ENCODE assay signal across 19 mouse cellular contexts in the genomic region with DNA sequence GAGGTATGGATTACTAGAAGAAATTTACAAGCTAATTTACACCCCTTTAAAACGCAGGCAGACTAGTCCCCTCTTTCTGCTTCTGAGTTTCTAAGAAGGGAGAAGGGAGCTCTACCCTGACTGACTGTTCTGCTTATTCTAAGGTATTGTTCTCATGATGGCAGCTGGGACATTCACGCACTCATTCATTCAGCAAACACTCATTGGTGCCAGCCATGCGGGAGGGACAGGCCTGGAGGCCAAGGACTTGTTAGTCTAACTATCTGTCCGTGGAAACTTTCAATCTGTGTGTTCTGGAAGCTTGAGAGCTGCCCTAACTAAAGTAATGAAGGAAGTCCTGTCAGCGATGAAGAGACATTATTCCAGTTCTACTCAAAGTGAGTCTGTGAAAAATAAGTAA. TPM values are rescaled to one million over a fixed set of nuclear protein-coding genes. Genes with fewer than 3 reads are reported as not detected.
DNase-seq lines count a peak whose midpoint lies in the region; ATAC-seq lines count a peak whose summit lies in the region.
"Had no signal": no experiment of that assay in that cellular context is flagged by ENCODE, and none has a peak within 500 bp of the region (broad histone marks: within the 10 kb centered on the region; RNA-seq: fewer than 3 reads in every experiment).

No protein-coding gene starts in this region.

- 0 out of 2 replicates have a peak, but pooled peaks have one; percentile 30 for ATAC-seq in hindbrain, embryonic 12.5 days (ENCODE audit: low FRiP score)
- peak; percentile 78 for ATAC-seq in lung, embryonic 16.5 days (ENCODE audit: low read depth)
- ATAC-seq in inflammation-experienced regulatory T-cells, adult 6 months, result no peak
- ATAC-seq: forebrain, postnatal 0 days had no signal

- WGBS in hindbrain, embryonic 12.5 days, result 57% methylated on average over 5 of the region's 5 CpGs
- WGBS in hindbrain, embryonic 10.5 days, result 79% methylated on average over 5 of the region's 5 CpGs
- WGBS in lung, embryonic 16.5 days, result 40% methylated on average over 5 of the region's 5 CpGs

- H3K36me3 ChIP-seq in hindbrain, embryonic 12.5 days, result no peaks in the 10 kb centered on the region
- H3K36me3 ChIP-seq in hindbrain, embryonic 10.5 days, result no peaks in the 10 kb centered on the region
- H3K36me3 ChIP-seq in lung, embryonic 16.5 days (ENCODE audit: control insufficient read depth, insufficient read depth, low read length), result no peaks in the 10 kb centered on the region
- H3K36me3 ChIP-seq: embryonic facial prominence, embryonic 12.5 days; forebrain, embryonic 12.5 days; heart, embryonic 10.5 days; hindbrain, embryonic 15.5 days had no signal

- no peaks in the 10 kb centered on the region for H3K27me3 ChIP-seq in hindbrain, embryonic 12.5 days
- no peaks in the 10 kb centered on the region for H3K27me3 ChIP-seq in hindbrain, embryonic 10.5 days (ENCODE audit: insufficient read depth, poor library complexity, severe bottlenecking)
- H3K27me3 ChIP-seq in lung, embryonic 16.5 days (ENCODE audit: control insufficient read depth, insufficient read depth, low read depth, low read length), result no peaks in the 10 kb centered on the region
- H3K27me3 ChIP-seq: embryonic facial prominence, embryonic 12.5 days; forebrain, embryonic 12.5 days; hindbrain, embryonic 15.5 days had no signal

- H3K9me3 ChIP-seq in hindbrain, embryonic 12.5 days (replicated peaks), result no peaks in the 10 kb centered on the region
- 0 out of 2 replicates have a peak, but pooled peaks cover 4% of the 10 kb centered on the region for H3K9me3 ChIP-seq in hindbrain, embryonic 10.5 days
- H3K9me3 ChIP-seq in lung, embryonic 16.5 days (ENCODE audit: control insufficient read depth, low read length), result no peaks in the 10 kb centered on the region
- H3K9me3 ChIP-seq: embryonic facial prominence, embryonic 12.5 days; forebrain, embryonic 12.5 days; heart, embryonic 10.5 days; hindbrain, embryonic 15.5 days had no signal

- no peak overlapping the region for H3K4me2 ChIP-seq in hindbrain, embryonic 12.5 days (replicated peaks)
- no peak overlapping the region for H3K4me2 ChIP-seq in lung, embryonic 16.5 days (ENCODE audit: low read depth, low read length)
- H3K4me2 ChIP-seq: embryonic facial prominence, embryonic 12.5 days; forebrain, embryonic 12.5 days; hindbrain, embryonic 15.5 days had no signal

- H3K4me3 ChIP-seq in hindbrain, embryonic 12.5 days, result no peak overlapping the region
- no peak overlapping the region for H3K4me3 ChIP-seq in hindbrain, embryonic 10.5 days
- no peak overlapping the region for H3K4me3 ChIP-seq in lung, embryonic 16.5 days (ENCODE audit: low read length)
- H3K4me3 ChIP-seq: embryonic facial prominence, embryonic 12.5 days; forebrain, embryonic 12.5 days; heart, embryonic 10.5 days; hindbrain, embryonic 15.5 days had no signal

- no peak overlapping the region for H3K9ac ChIP-seq in hindbrain, embryonic 12.5 days
- no peak overlapping the region for H3K9ac ChIP-seq in lung, embryonic 16.5 days (ENCODE audit: low read length)
- H3K9ac ChIP-seq: embryonic facial prominence, embryonic 12.5 days; forebrain, embryonic 12.5 days; forebrain, postnatal 0 days; hindbrain, embryonic 15.5 days had no signal

- H3K27ac ChIP-seq in hindbrain, embryonic 12.5 days, result no peak overlapping the region
- H3K27ac ChIP-seq in hindbrain, embryonic 10.5 days, result no peak overlapping the region
- H3K27ac ChIP-seq in lung, embryonic 16.5 days (ENCODE audit: low read length), result no peak overlapping the region
- H3K27ac ChIP-seq: embryonic facial prominence, embryonic 12.5 days; forebrain, embryonic 12.5 days; heart, embryonic 10.5 days; hindbrain, embryonic 15.5 days had no signal

- H3K4me1 ChIP-seq in hindbrain, embryonic 12.5 days, result peaks cover 7% of the 10 kb centered on the region; the same call in 1 of the 2 replicates
- peaks cover 7% of the 10 kb centered on the region; the same call in 1 of the 2 replicates for H3K4me1 ChIP-seq in hindbrain, embryonic 10.5 days (replicated peaks)
- H3K4me1 ChIP-seq in lung, embryonic 16.5 days (replicated peaks; ENCODE audit: control insufficient read depth, insufficient read depth, low read length), result peaks cover 8% of the 10 kb centered on the region

- DNase-seq in hindbrain, embryonic 10.5 days (ENCODE audit: low spot score), result no peak
- DNase-seq in lung, adult 18-20 months, result no peak
- peak; percentile 31 for DNase-seq in lung, postnatal 25 days (ENCODE audit: low spot score)
- DNase-seq: adrenal gland, adult 8-10 months; adrenal gland, postnatal 36 days; cerebellum, adult 11 months; cerebellum, adult 9-10 months; cerebellum, postnatal 25 days; forebrain, postnatal 0 days; gastrocnemius, postnatal 14 days; heart, postnatal 10 days; heart, postnatal 4 days had no signal

RNA-seq across cellular contexts. Expression of a gene that starts 14.4 kb away (rescaled TPM):
- 0.90 and 1.5 TPM in 2 replicates for polyA plus RNA-seq in hindbrain, embryonic 12.5 days (2016; fragmentation: Nextera tagmentation; extraction: Ambion mirVana)
- 0.95 and 1.5 TPM in 2 replicates for polyA plus RNA-seq in hindbrain, embryonic 10.5 days (2016; fragmentation: Nextera tagmentation; extraction: Ambion mirVana)
- 4.2 and 4.3 TPM in 2 replicates for polyA plus RNA-seq in lung, embryonic 16.5 days (2015; fragmentation: Nextera tagmentation; extraction: Ambion mirVana)
- polyA plus RNA-seq in inflammation-experienced regulatory T-cells, adult 6 months (2017; shearing (Covaris generic)), result not detected
